Mouse (Mus musculus): ENCODE measurements around the gene Ces4a. TPM values are rescaled to one million over a fixed set of nuclear protein-coding genes. Genes with fewer than 3 reads are reported as not detected.
A peak's percentile ranks its signal among the peaks of the same experiment; 100 is the strongest.

Ces4a gene
- polyA plus RNA-seq, 1 experiment from 2014 or later = not detected

DNA sequence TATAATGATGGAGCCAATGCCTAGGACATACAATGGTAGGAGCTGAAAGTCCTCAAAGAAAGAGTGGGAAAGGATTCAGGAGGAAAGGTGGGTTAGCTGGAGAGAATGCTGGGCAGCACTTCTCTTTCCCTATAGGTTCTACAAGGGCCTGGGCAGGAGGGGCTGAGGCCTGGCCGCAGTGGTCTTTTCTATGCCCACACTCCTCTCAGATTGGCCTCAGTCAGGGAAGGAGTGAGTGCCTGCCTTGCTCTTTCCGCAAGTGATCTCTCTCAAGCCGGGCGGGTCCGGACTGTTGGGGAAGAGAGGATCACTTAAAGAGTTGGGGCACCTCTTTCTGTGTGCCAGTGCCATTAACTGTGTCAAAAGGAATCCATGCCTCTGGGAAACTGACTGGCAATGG, 22.7 kb downstream of the Ces4a start:
- no peak for DNase-seq (ENCODE audit: low spot score)
- H3K36me3 ChIP-seq = no peaks in the 10 kb centered on the region

DNA sequence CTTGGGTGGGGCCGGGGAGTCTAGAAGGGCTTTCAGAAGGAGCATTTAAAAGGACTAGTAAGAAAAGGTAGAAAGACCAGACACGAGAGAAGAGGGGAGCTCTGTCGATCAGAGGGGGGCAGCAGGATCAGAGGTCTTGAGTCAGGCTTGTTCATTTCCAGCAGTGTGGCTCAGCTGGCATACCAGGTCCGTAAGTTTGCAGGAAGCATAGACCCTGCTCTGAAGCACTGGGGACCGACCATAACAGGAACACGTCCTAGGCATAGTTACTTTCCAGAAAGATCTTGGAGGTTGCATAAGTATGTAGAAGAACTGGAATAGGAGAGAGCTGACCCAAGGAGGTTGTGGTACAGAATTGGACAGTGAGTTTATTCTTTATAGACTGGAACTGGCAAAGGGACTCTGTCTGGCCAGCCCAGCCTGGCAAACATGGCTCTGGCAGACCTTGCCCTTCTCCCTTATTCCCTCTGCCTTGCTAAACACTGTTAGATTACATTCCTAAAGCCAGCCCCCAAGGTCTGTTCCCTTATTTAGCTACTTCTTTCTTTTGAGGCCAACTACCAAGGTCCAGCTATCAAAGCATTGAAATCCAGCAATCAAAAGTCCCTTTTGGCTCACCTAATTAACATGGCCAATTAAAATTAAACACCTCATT, 23.6 kb downstream of the Ces4a start:
- peaks cover 39% of the 10 kb centered on the region for H3K27me3 ChIP-seq (ENCODE audit: low read depth, poor library complexity, severe bottlenecking)
- WGBS = 87% methylated on average over 6 of the region's 6 CpGs
- no peak for DNase-seq (ENCODE audit: low spot score)
- H3K4me1 ChIP-seq = peaks cover 11% of the 10 kb centered on the region
- no peaks in the 10 kb centered on the region for H3K9me3 ChIP-seq (replicated peaks)
- no peak overlapping the region for H3K4me3 ChIP-seq
- no peaks in the 10 kb centered on the region for H3K36me3 ChIP-seq
- no peak overlapping the region for H3K27ac ChIP-seq (replicated peaks)

More for the DNA sequence above, 22.7 kb downstream of the Ces4a start:
- no peak overlapping the region for H3K27ac ChIP-seq (replicated peaks)
- peaks cover 41% of the 10 kb centered on the region for H3K27me3 ChIP-seq (ENCODE audit: low read depth, poor library complexity, severe bottlenecking)
- H3K4me3 ChIP-seq = no peak overlapping the region
- peaks cover 11% of the 10 kb centered on the region for H3K4me1 ChIP-seq
- 90% methylated on average over 5 of the region's 5 CpGs for WGBS
- H3K9me3 ChIP-seq (replicated peaks) = no peaks in the 10 kb centered on the region

DNA sequence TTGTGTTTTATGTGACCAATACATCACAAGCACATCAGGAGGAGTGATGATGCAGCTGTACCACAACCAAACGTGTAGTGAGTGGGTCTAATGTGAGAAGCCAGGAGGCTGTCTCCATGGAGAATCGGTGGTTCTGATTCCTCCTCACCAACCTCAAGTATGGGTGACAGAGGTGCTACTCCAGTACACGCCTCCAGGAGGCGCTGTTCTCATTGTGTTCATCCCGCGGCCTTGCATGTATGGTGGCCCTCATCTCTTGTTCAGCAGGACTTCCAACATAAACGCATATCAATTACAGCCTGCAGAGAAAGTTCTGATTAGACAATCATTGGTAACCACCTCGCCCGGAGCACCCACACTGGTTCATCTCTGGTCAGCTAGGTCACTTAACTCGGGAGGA, 26.0 kb downstream of the Ces4a start:
- Histone ChIP-seq H3K36me3 (no peaks in the 10 kb centered on the region), H3K27ac (replicated peaks) (no peak overlapping the region), H3K4me3 (no peak overlapping the region), H3K9me3 (replicated peaks) (no peaks in the 10 kb centered on the region), H3K4me1 (peaks cover 8% of the 10 kb centered on the region), H3K27me3 (ENCODE audit: low read depth, poor library complexity, severe bottlenecking) (peaks cover 21% of the 10 kb centered on the region)
- no peak for DNase-seq (ENCODE audit: low spot score)
- WGBS = 61% methylated on average over 10 of the region's 10 CpGs

DNA sequence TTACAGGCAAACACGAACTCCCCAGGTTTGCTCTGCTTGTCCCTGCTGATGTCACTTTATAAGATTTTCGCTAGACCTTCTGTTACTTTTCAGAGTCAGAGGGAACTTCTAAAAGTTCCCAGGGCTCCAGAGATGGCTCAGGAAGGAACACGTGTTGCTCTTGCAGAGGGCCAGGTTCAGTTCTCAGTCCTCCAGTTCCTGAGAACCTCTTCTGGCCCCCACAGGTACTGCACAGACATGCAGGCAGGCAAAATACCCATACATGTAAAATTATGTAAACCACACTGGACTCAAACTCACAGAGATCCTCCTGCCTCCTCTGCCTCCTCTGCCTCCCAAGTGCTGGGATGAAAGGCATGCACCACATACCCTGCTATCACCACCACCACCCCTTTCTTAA, 26.5 kb downstream of the Ces4a start:
- H3K36me3 ChIP-seq = no peaks in the 10 kb centered on the region
- no peak for DNase-seq (ENCODE audit: low spot score)
- H3K27me3 ChIP-seq (ENCODE audit: low read depth, poor library complexity, severe bottlenecking) = peaks cover 16% of the 10 kb centered on the region
- no peaks in the 10 kb centered on the region for H3K9me3 ChIP-seq (replicated peaks)
- H3K4me3 ChIP-seq = no peak overlapping the region
- H3K4me1 ChIP-seq = peaks cover 3% of the 10 kb centered on the region
- 78% methylated on average over 3 of the region's 3 CpGs for WGBS
- no peak overlapping the region for H3K27ac ChIP-seq (replicated peaks)

DNA sequence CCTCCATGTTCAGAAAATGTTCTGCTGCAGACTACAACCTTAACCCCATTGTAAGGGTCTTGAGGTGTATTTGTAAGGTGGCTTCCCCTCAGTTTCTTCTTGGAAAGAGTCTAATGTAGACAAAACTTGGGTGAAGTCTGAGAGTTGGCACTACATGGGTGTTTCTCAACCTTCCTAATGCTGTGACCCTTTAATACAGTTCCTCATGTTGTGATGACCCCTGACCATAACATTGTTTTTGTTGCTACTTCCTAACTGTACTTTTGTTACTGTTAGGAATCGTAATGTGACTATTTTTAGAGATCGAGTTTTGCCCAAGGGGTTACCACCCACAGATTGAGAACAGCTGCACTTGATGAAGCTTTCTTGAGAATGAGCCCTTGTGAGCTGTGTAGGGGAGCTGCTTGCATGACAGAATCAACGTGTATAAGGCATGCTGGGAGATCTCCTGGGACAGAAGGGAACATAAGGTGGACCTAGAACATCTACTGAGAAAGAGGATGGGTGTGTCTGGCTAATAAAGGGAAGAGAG, 29.6 kb downstream of the Ces4a start:
- H3K27me3 ChIP-seq (ENCODE audit: low read depth, poor library complexity, severe bottlenecking) = no peaks in the 10 kb centered on the region
- no peak overlapping the region for H3K27ac ChIP-seq (replicated peaks)
- 61% methylated on average over 3 of the region's 3 CpGs for WGBS
- DNase-seq (ENCODE audit: low spot score) = no peak
- H3K36me3 ChIP-seq = no peaks in the 10 kb centered on the region
- H3K4me3 ChIP-seq = no peak overlapping the region
- no peaks in the 10 kb centered on the region for H3K9me3 ChIP-seq (replicated peaks)
- peaks cover 10% of the 10 kb centered on the region for H3K4me1 ChIP-seq

DNA sequence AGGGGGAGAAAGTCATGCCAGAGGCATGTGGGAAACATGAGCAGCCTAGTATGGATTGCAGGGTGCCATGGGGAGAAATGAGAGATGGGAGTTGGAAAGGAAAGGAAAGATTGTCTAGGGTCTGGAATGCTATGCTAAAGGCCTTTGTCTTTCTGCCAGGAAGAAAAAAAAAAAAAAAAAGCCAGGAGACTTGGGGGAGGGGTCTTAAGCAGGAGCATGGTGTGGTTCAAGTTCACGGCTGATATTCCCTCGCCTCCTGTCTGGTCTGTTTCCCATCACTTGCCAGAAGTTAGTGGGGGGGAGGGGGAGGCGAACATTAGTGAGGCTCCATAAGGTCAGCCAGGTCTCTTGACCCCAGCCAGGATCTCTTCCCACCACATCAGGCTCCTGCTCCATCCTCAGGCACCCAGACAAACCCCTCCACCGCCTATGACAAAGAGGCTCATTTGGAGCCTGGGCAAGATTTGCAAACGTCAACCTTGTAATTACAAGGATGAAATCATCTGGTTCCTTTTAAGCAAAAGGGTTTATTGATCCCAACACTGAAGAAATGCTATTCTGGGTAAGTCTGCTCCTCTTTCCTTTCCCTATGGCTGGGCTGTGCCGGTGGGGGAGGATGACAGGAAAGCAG, 32.8 kb downstream of the Ces4a start:
- Histone ChIP-seq H3K36me3 (no peaks in the 10 kb centered on the region), H3K4me1 (peaks cover 11% of the 10 kb centered on the region), H3K27me3 (ENCODE audit: low read depth, poor library complexity, severe bottlenecking) (no peaks in the 10 kb centered on the region), H3K4me3 (no peak overlapping the region), H3K27ac (replicated peaks) (no peak overlapping the region), H3K9me3 (replicated peaks) (no peaks in the 10 kb centered on the region)
- WGBS = 39% methylated on average over 6 of the region's 6 CpGs
- no peak for DNase-seq (ENCODE audit: low spot score)

DNA sequence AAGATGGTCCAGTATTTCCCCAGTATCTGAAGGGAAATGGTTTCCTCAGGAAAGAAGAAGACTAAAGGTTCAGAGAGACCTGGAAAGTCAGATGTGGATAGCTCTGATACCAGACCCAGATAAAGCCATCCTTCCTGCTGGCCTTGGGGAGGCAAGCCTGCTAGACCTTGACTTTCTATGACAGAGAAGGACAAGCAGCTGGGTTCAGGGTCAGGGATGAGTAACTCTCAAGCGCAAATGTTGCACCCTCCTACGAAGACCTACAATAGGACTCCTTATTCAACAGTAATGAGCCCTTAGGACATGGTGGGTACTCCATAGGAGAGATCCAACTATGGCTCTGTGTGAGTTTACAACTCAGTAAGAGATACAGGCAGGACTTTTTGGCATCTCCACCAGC, 33.6 kb downstream of the Ces4a start:
- H3K36me3 ChIP-seq = no peaks in the 10 kb centered on the region
- 91% methylated on average over 2 of the region's 2 CpGs for WGBS
- H3K27ac ChIP-seq (replicated peaks) = no peak overlapping the region
- no peak for DNase-seq (ENCODE audit: low spot score)
- H3K4me3 ChIP-seq = no peak overlapping the region
- peaks cover 19% of the 10 kb centered on the region for H3K4me1 ChIP-seq
- no peaks in the 10 kb centered on the region for H3K27me3 ChIP-seq (ENCODE audit: low read depth, poor library complexity, severe bottlenecking)
- H3K9me3 ChIP-seq (replicated peaks) = no peaks in the 10 kb centered on the region

DNA sequence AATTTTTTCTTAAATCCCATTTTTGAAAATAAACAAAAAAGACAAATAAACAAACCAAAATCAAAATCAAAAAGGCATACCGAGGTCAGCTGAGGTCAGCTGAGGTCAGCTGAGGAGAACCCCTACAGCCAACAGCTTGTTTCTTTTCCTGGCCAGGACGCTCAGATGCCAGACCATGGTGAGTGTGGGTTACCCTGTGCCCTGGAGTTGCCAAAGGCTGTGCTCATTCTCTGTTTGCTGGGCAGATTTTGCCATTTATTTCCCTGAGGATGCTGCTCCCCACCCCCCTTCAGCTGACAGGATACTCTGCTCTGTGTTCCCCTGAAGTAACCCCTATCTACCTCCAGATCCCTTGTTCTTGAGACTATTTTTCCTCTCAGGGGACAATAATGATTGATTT, 35.5 kb downstream of the Ces4a start:
- no peak for DNase-seq (ENCODE audit: low spot score)
- Histone ChIP-seq H3K36me3 (no peaks in the 10 kb centered on the region), H3K9me3 (replicated peaks) (no peaks in the 10 kb centered on the region), H3K27me3 (ENCODE audit: low read depth, poor library complexity, severe bottlenecking) (no peaks in the 10 kb centered on the region), H3K27ac (replicated peaks) (no peak overlapping the region), H3K4me1 (peaks cover 23% of the 10 kb centered on the region), H3K4me3 (no peak overlapping the region)
- 76% methylated on average over 2 of the region's 2 CpGs for WGBS

DNA sequence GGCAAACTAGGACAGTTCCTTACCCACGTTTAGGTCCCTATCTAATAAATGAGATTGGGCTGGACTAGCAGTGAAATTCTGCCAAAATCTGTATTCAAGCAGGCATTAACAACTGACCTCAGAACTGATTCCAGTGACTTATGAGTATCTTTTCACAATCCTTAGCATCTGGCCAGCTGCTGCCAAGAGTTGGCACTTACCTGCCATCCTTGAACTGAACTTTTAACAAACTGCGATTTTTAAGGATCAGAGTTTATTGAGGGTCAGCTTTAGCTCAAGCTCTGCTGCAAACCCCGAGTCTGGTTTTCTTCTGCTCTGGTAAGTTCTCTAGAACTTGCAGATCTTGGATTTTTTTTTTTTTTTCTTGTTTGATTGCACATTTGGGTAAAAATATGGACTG, 38.0 kb downstream of the Ces4a start:
- Histone ChIP-seq H3K4me1 (peaks cover 35% of the 10 kb centered on the region), H3K4me3 (peak overlapping the region; percentile 86; the same call in 1 of the 2 replicates), H3K36me3 (peaks cover 9% of the 10 kb centered on the region), H3K27me3 (ENCODE audit: low read depth, poor library complexity, severe bottlenecking) (no peaks in the 10 kb centered on the region), H3K27ac (replicated peaks) (peak overlapping the region; percentile 97; the same call in 1 of the 2 replicates), H3K9me3 (replicated peaks) (no peaks in the 10 kb centered on the region)
- WGBS = 56% methylated on average over 3 of the region's 3 CpGs
- no peak for DNase-seq (ENCODE audit: low spot score)

DNA sequence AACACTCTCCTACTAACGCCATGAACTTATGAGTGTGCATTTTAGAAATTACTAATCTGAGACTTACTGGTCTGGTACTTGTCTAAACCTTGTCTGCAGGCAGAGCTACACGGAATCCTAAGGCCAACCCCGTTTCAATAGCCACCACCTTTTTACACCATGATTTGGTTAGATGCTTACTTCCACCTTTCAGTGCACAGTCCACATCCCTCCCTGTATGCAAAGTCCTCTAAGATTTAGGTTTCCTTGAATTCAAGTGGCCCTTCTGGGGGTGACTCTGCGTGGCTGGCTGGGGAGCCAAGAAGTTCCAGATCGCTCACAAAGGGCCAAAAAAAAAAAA, 38.4 kb downstream of the Ces4a start:
- H3K27me3 ChIP-seq (ENCODE audit: low read depth, poor library complexity, severe bottlenecking) = no peaks in the 10 kb centered on the region
- DNase-seq (ENCODE audit: low spot score) = no peak
- peaks cover 14% of the 10 kb centered on the region for H3K36me3 ChIP-seq
- H3K27ac ChIP-seq (replicated peaks) = peak overlapping the region; percentile 97
- no peaks in the 10 kb centered on the region for H3K9me3 ChIP-seq (replicated peaks)
- H3K4me1 ChIP-seq = peaks cover 31% of the 10 kb centered on the region
- peak overlapping the region; percentile 86 for H3K4me3 ChIP-seq
- WGBS = 5% methylated on average over 5 of the region's 5 CpGs

DNA sequence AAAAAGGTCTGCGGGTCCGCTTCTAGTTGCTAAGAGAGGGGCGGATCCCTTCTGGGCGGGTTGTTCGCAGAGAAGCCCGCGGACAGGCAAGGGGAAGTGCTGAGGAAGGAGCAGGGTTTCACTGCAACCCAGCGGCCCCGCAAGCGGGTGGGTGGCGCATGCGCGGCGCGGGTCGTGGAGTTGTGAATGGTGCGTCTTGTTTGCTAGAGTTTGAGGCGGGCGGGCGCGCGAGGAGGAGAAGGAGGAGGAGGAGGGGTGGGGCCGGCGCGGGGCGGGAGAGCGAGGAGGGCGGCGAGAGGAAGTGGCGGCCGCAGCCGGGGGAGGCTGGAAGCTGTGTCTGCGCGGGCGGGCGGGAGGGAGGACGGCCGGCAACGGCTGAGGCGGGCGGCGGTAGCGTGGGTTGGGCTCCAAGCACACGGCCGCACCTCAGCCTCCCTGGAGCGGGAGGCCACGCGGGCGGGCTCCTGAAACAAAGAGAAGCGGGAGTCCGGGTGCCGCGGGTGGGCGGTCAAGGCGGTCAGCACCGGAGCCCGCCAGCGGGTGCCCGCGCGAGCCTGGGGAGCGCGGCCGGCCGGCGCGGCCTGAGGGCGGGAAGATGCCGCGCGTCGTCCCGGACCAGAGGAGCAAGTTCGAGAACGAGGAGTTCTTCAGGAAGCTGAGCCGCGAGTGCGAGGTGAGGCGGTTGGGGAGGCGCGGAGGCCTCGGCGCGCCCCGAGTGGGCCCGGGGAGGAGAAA, 38.9 kb downstream of the Ces4a start, which contains the start of gene Cbfb:
Gene Cbfb, plus strand, starts transcription at position 294 of the 735 bp plus-strand sequence.
- Histone ChIP-seq H3K27ac (replicated peaks) (peak within 1 kb of the TSS; percentile 97), H3K27me3 (ENCODE audit: low read depth, poor library complexity, severe bottlenecking) (no peaks in the 10 kb centered on the region), H3K4me3 (peak within 1 kb of the TSS; percentile 86), H3K36me3 (peaks cover 18% of the 10 kb centered on the region), H3K9me3 (replicated peaks) (no peaks in the 10 kb centered on the region), H3K4me1 (peaks cover 31% of the 10 kb centered on the region)
- under 1% methylated on average over 82 of the region's 86 CpGs for WGBS
- peak; percentile 99 for DNase-seq (ENCODE audit: low spot score)

DNA sequence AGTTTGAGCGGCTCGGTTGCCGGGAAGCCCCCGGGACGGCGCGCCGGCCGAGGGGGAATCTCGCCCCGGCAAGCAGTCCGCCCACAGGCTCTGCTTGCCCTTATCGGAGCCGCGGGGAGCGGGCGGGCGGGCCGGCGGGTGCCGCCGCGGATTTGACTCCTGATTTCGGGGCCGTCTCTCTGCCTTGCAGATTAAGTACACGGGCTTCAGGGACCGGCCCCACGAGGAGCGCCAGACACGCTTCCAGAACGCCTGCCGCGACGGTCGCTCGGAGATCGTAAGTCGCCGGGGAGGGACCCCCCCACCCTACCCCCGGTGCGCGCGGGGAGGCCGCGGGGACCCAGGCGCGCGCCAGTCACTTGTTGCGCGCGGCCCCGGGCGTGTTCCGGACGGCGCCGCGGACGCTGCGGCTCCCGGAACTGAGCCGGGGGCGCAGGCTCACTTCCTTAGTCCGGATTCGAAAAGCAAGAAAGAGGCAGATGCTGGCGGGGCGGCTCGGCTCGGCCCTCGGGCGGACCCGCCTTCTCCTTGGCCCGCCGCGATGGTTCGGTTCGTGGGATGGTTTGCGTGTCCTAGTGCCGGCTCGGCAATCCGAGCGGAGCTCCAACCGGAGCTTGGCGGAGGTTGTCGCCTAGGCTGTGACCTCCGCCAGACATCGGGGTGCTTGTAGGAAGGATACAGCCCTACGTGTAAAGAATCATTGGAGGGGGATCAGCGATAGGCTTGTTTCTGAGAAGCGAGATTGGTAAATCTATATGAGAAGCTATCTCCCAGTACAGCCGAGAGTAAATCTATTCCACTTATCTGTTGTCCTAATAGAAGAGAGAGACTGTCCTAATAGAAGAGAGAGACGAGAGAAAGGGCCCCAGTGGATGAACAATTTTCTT, 39.8 kb downstream of the Ces4a start:
- H3K27ac ChIP-seq (replicated peaks) = peak overlapping the region; percentile 97
- no peaks in the 10 kb centered on the region for H3K27me3 ChIP-seq (ENCODE audit: low read depth, poor library complexity, severe bottlenecking)
- peaks cover 24% of the 10 kb centered on the region for H3K36me3 ChIP-seq
- peaks cover 31% of the 10 kb centered on the region for H3K4me1 ChIP-seq
- peak; percentile 76 for DNase-seq (ENCODE audit: low spot score)
- H3K9me3 ChIP-seq (replicated peaks) = no peaks in the 10 kb centered on the region
- H3K4me3 ChIP-seq = peak overlapping the region; percentile 86
- under 1% methylated on average over 92 of the region's 92 CpGs for WGBS
